Mouse (Mus musculus) neural tube, embryonic 15.5 days (tissue): ENCODE measurements around the gene Pnmal2. TPM values are rescaled to one million over a fixed set of nuclear protein-coding genes. Genes with fewer than 3 reads are reported as not detected.

ENCODE experiments used
- ATAC-seq: fragments of 200-750 bp; cut with Nextera tagmentation; 2 replicates; pipeline ENCODE4 v1.8.0; 2017; ENCODE audit warnings: mild to moderate bottlenecking, moderate TSS enrichment, moderate library complexity; ENCODE audit not compliant: low FRiP score
- H3K27ac ChIP-seq: fragments of 300-500 bp; sonication (generic); replicated peaks from 2 replicates; pipeline ENCODE4 v1.5.1; 2015; ENCODE audit warnings: mild to moderate bottlenecking, inconsistent platforms
- H3K27me3 ChIP-seq: fragments of 300-500 bp; sonication (generic); replicated peaks from 2 replicates; pipeline ENCODE4 v1.6.1; 2015; ENCODE audit warnings: inconsistent platforms
- H3K36me3 ChIP-seq: fragments of 300-500 bp; sonication (generic); 2 replicates; pipeline ENCODE4 v1.6.1; 2015; ENCODE audit warnings: inconsistent platforms
- H3K4me1 ChIP-seq: fragments of 300-500 bp; sonication (generic); 2 replicates; pipeline ENCODE4 v1.6.1; 2015; ENCODE audit warnings: inconsistent platforms
- H3K4me2 ChIP-seq: fragments of 300-500 bp; sonication (generic); 2 replicates; pipeline ENCODE4 v1.6.1; 2015; ENCODE audit warnings: inconsistent platforms, mild to moderate bottlenecking, moderate library complexity
- H3K4me3 ChIP-seq: fragments of 300-500 bp; sonication (generic); replicated peaks from 2 replicates; pipeline ENCODE4 v1.5.1; 2015; ENCODE audit warnings: mild to moderate bottlenecking, inconsistent platforms
- H3K9ac ChIP-seq: fragments of 300-500 bp; sonication (generic); replicated peaks from 2 replicates; pipeline ENCODE4 v1.6.1; 2015; ENCODE audit warnings: mild to moderate bottlenecking, inconsistent platforms
- H3K9me3 ChIP-seq: fragments of 300-500 bp; sonication (generic); replicated peaks from 2 replicates; pipeline ENCODE4 v1.6.1; 2016; ENCODE audit warnings: inconsistent platforms
- WGBS: fragments of 180-500 bp; shearing (Covaris S2); methylation state at CpG from one replicate; pipeline ENCODE4 v1.1.7; 2015; ENCODE audit warnings: mixed read lengths; 5-methylcytosine and 5-hydroxymethylcytosine counted together
- polyA plus RNA-seq: library from polyadenylated mRNA; unstranded; fragments of >200 nt; fragmentation: Nextera tagmentation; extraction: Ambion mirVana; gene quantifications from 2 replicates; pipeline ENCODE4 v1.2.1, GENCODE M21; 2015

Pnmal2 gene
- polyA plus RNA-seq, 1 experiment from 2014 or later, result 137 TPM

DNA sequence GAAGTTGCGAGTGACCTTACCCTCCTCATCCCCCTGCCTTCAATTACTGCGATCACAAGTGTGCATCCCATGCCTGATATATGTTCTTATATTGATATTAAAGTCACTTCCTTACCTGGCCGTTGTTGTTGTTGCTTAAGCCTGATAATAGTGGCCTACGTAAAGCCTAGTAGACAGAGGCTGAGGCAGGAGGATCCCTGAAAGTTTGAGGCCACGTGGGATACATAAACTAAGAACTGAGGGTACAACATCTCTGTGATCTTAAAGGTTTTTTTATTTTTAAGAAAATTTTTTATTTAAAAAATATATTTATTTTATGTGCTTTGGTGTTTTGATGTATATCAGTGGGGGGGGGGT, 47.9 kb downstream of the Pnmal2 start, which contains the start of gene Ccdc8:
TSS of gene Ccdc8 (plus strand) at position 258 of the 357 bp plus-strand sequence.
- no peak for ATAC-seq
- Histone ChIP-seq H3K4me2 (peak within 1 kb of the TSS; percentile 53), H3K9me3 (no peaks in the 10 kb centered on the region), H3K9ac (no peak within 1 kb of the TSS), H3K4me1 (peaks cover 54% of the 10 kb centered on the region), H3K27ac (peak within 1 kb of the TSS; percentile 77), H3K36me3 (no peaks in the 10 kb centered on the region), H3K4me3 (peak within 1 kb of the TSS; percentile 40), H3K27me3 (0 out of 2 replicates have a peak, but pooled peaks cover 3% of the 10 kb centered on the region)
- 95% methylated on average over 5 of the region's 5 CpGs for WGBS

DNA sequence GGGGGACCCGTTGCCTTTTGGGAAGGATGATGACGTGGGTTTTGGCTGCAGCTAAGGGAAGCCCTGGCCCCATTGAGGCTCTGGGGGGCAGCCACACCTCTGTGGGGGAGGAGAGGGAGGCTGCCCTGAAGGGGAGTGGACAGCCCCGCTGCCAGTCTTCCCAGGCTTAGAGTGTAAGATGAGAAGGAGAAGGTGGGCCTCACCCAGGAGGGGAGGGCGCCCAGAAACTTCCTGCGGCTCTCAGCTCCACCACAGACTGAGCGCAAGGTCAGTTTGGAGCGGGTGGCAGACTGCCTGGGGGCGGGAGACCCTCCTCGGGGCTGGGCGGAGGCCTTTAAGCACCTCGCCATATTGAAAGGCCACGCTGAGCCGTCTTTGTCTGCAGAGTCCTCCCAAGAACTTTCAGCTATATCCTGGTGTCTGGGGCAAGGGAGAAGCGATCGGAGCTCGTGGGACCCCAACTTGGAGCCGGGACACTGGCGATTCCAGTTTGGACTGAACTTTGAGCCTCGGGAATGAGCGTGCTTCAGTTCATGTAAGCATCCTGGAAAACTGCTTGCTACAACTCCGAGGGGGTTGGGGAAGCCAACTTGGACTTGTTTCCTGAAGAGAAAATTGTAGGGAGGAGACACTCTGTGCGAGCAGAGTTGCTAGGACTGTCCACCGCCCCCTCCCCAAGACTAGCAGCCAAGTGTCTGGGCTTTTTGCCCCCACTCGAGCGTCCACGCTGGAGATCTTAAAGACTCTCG, 49.3 kb downstream of the Pnmal2 start:
- Histone ChIP-seq H3K4me2 (peak overlapping the region; percentile 53), H3K36me3 (no peaks in the 10 kb centered on the region), H3K4me1 (peaks cover 48% of the 10 kb centered on the region), H3K9me3 (no peaks in the 10 kb centered on the region), H3K27me3 (0 out of 2 replicates have a peak, but pooled peaks cover 3% of the 10 kb centered on the region), H3K4me3 (peak overlapping the region; percentile 40), H3K9ac (peak overlapping the region; percentile 45), H3K27ac (peak overlapping the region; percentile 67)
- ATAC-seq, result peak; percentile 60
- 8% methylated on average over 27 of the region's 27 CpGs for WGBS

DNA sequence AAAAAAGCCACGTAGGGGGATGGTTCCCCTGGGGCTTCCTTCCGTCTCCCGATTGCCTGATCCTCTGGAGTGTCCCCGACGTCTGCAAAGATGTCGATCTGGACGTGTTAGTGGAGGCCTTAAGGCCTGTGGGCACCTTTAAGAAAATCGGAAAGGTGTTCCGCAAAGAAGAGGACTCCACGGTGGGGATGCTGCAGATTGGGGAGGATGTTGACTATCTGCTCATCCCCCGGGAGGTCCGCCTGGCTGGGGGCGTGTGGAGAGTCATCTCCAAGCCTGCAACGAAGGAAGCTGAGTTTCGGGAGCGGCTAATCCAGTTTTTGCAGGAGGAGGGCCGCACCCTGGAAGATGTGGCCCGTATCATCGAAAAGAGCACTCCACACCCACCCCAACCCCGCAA, 49.9 kb downstream of the Pnmal2 start:
- H3K9me3 ChIP-seq, result no peaks in the 10 kb centered on the region
- ATAC-seq, result no peak
- peak overlapping the region; percentile 53 for H3K4me2 ChIP-seq
- H3K4me1 ChIP-seq, result peaks cover 50% of the 10 kb centered on the region
- peak overlapping the region; percentile 40 for H3K4me3 ChIP-seq
- 15% methylated on average over 20 of the region's 20 CpGs for WGBS
- H3K27ac ChIP-seq, result peak overlapping the region; percentile 67
- H3K27me3 ChIP-seq, result 0 out of 2 replicates have a peak, but pooled peaks cover 3% of the 10 kb centered on the region
- H3K9ac ChIP-seq, result peak overlapping the region; percentile 45
- H3K36me3 ChIP-seq, result no peaks in the 10 kb centered on the region

DNA sequence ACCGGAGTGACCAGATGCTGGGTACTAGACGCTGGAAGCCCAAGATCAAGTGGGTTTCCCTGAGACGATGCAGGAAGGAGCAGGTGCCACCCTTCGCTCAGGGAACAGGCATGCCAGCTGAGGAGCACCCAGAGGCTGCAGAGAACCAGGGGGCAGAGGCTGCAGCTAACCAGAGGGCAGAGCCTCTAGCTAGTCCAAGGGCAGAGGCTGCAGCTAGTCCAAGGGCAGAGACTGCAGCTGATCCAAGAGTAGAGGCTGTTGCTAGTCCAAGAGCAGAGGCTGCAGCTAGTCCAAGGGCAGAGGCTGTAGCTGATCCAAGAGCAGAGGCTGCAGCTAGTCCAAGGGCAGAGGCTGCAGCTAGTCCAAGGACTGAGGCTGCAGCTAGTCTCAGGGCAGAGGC, 50.9 kb downstream of the Pnmal2 start:
- Histone ChIP-seq H3K9me3 (no peaks in the 10 kb centered on the region), H3K4me1 (peaks cover 48% of the 10 kb centered on the region), H3K27me3 (0 out of 2 replicates have a peak, but pooled peaks cover 3% of the 10 kb centered on the region), H3K9ac (peak overlapping the region; percentile 45; the same call in 1 of the 2 replicates), H3K4me3 (peak overlapping the region; percentile 40), H3K4me2 (peak overlapping the region; percentile 53), H3K36me3 (no peaks in the 10 kb centered on the region), H3K27ac (no peak overlapping the region)
- 85% methylated on average over 4 of the region's 4 CpGs for WGBS
- no peak for ATAC-seq

Other genes starting within 250 kb of the Pnmal2 start
- gene Ceacam9, start 222.8 kb upstream of the Pnmal2 start, polyA plus RNA-seq, result 0.17 and 0.50 TPM in 2 replicates
- 412 and 431 TPM in 2 replicates for gene Ap2s1, start 206.3 kb upstream of the Pnmal2 start, polyA plus RNA-seq
- gene Slc1a5, start 163.3 kb upstream of the Pnmal2 start, polyA plus RNA-seq, result 8.7 and 20.5 TPM in 2 replicates
- 139 and 156 TPM in 2 replicates for gene Strn4, start 128.8 kb upstream of the Pnmal2 start, polyA plus RNA-seq
- gene Fkrp, start 128.0 kb upstream of the Pnmal2 start, polyA plus RNA-seq, result 48.4 and 50.4 TPM in 2 replicates
- gene Prkd2, start 101.8 kb upstream of the Pnmal2 start, polyA plus RNA-seq, result 5.0 and 8.4 TPM in 2 replicates
- 3.7 and 4.8 TPM in 2 replicates for gene Dact3, start 69.4 kb upstream of the Pnmal2 start, polyA plus RNA-seq
- gene Gng8, start 52.9 kb upstream of the Pnmal2 start, polyA plus RNA-seq, result 4.0 and 4.1 TPM in 2 replicates
- 1.1 and 1.3 TPM in 2 replicates for gene Ptgir, start 38.2 kb upstream of the Pnmal2 start, polyA plus RNA-seq
- 336 and 404 TPM in 2 replicates for gene Calm3, start 20.6 kb upstream of the Pnmal2 start, polyA plus RNA-seq
- gene Pnmal1, start 15.0 kb downstream of the Pnmal2 start, polyA plus RNA-seq, result 43.3 and 52.0 TPM in 2 replicates
- gene Gm42372, start 38.4 kb downstream of the Pnmal2 start, polyA plus RNA-seq, result 5.7 and 6.4 TPM in 2 replicates
- gene Ccdc8, start 48.0 kb downstream of the Pnmal2 start, polyA plus RNA-seq, result 7.7 and 13.9 TPM in 2 replicates
- 128 TPM in 2 replicates for gene Ppp5c, start 83.2 kb downstream of the Pnmal2 start, polyA plus RNA-seq
- 5.3 and 11.7 TPM in 2 replicates for gene Hif3a, start 117.7 kb downstream of the Pnmal2 start, polyA plus RNA-seq
- 2.7 and 2.9 TPM in 2 replicates for gene Psg16, start 129.4 kb downstream of the Pnmal2 start, polyA plus RNA-seq
- gene Ceacam3, start 205.6 kb downstream of the Pnmal2 start, polyA plus RNA-seq, result not detected in 2 replicates